Mouse (Mus musculus) macrophage (primary cell): Measurements from ENCODE around the gene Sh3pxd2a. TPM values are rescaled to one million over a fixed set of nuclear protein-coding genes. Genes with fewer than 3 reads are reported as not detected.

ENCODE experiments used
- H3K27ac ChIP-seq: fragments of 350-480 bp; formaldehyde crosslinking; 2 replicates; pipeline ENCODE4 v1.9.0; 2021
- H3K36me3 ChIP-seq: fragments of 350-480 bp; formaldehyde crosslinking; 2 replicates; pipeline ENCODE4 v1.9.0; 2021; ENCODE audit errors: inconsistent target
- H3K4me3 ChIP-seq: fragments of 350-480 bp; formaldehyde crosslinking; 2 replicates; pipeline ENCODE4 v1.9.0; 2021; ENCODE audit errors: inconsistent target
- H3K79me2 ChIP-seq: fragments of 350-480 bp; formaldehyde crosslinking; 2 replicates; pipeline ENCODE4 v1.9.0; 2021; ENCODE audit errors: inconsistent target
- WGBS: methylation state at CpG from one replicate; pipeline ENCODE4 v1.1.7; 2026; ENCODE audit warnings: inconsistent platforms; ENCODE audit not compliant: missing documents; 5-methylcytosine and 5-hydroxymethylcytosine counted together
- polyA plus RNA-seq: library from polyadenylated mRNA; stranded (reverse); fragments of 250-400 nt; gene quantifications from 3 replicates; pipeline ENCODE4 v1.2.4, GENCODE M21; 2018; ENCODE audit warnings: inconsistent platforms

The Sh3pxd2a gene
- polyA plus RNA-seq, 1 experiment from 2014 or later: 8.0 TPM

DNA sequence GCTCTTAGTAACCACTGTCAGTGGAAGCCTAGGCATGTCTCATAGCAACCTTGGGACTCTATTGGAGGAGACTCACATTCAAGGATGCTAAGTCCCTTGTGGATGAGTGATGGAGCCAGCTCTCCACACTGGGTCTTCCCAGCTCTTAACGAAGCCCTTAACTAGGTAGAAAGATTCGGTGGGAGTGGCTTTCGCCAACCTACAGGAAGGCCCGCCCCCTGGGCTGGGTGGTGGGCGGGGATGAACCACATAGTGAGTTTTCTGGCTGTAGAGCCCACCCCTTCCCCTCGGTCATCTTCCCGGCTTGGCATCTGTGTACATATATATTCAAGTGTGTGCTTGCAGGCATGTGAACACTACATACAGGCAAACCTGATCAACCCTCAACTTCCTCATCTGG, 223.2 kb downstream of the Sh3pxd2a start:
- WGBS: 75% methylated on average over 7 of the region's 7 CpGs
- Histone ChIP-seq H3K4me3 (no peak overlapping the region), H3K27ac (no peak overlapping the region), H3K79me2 (no peaks in the 10 kb centered on the region), H3K36me3 (no peaks in the 10 kb centered on the region)

DNA sequence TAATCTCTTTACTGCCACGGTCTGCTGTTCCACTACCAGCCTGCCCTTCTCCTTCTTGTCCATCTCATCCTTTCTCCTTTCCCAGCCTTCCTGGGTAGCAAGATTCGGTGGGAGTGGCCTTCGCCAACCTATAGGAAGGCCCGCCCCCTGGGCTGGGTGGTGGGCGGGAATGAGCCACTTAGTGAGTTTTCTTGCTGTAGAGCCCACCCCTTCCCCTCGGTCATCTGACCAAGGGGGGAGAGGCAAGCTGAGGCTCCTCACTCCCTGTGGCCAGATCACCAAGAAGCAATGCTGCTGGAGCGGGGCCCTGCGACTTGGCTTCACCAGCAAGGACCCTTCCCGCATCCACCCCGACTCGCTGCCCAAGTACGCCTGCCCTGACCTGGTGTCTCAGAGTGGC, 224.1 kb downstream of the Sh3pxd2a start:
- no peaks in the 10 kb centered on the region for H3K79me2 ChIP-seq
- WGBS: 87% methylated on average over 12 of the region's 12 CpGs
- H3K4me3 ChIP-seq: no peak overlapping the region
- no peaks in the 10 kb centered on the region for H3K36me3 ChIP-seq
- H3K27ac ChIP-seq: no peak overlapping the region

DNA sequence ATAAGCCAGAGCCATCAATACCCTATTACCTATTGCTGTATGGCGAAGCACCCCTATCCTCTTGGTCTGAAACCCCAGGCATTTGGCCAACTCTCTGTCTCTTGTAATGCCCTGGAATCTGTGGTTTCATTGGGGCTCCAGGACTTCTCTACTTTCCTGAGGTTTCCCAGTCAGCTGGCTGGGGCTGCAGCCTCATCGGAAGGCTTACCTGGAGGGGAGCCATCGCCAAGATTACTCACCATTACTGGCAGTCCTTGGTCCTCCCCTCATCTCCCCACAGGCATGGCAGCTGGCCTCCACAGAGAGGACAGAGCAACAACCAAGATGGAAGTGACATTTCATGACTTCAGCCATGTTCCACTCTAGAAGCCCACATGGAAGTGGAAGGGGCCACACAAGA, 231.1 kb downstream of the Sh3pxd2a start:
- Histone ChIP-seq H3K79me2 (no peaks in the 10 kb centered on the region), H3K4me3 (no peak overlapping the region), H3K36me3 (no peaks in the 10 kb centered on the region), H3K27ac (no peak overlapping the region)
- whole genome bisulfite sequencing: 93% methylated on average over 3 of the region's 3 CpGs

DNA sequence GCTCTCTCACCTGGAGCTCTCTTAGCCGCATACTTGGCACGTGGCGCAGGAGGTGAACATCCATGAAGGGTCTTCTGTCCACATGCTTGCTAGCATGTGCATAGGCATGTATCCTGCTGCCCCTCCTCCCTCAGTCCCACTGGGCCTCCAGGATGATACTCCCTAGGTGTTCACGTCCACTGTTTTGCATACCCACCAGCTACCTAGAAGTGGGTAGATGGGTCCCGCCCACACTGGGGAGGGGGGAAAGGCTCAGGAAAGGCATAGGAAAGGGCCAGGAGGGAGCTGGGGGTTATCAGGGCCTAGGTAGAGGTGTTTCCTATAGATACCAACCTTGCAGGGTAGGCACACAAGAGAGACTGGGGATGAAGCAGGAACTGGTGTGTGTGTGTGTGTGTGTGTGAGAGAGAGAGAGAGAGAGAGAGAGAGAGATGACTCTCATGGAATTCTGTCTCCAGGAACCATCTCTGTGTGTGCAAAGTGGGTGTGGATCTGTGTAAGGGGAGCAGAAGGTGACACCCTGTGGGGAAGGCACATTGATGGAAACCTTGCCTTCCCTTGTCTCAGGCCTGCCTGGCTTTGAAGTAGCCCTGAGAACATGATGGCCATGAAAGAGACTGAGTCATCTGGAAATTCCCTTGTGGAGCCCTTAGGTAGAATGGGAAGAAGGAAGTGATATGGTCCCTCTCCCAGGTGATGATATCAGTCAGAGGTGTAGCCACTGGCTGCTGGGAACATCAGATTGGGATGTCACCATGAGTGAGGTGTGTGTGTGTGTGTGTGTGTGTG, 231.9 kb downstream of the Sh3pxd2a start:
- Histone ChIP-seq H3K4me3 (no peak overlapping the region), H3K79me2 (no peaks in the 10 kb centered on the region), H3K36me3 (no peaks in the 10 kb centered on the region), H3K27ac (no peak overlapping the region)
- 96% methylated on average over 5 of the region's 5 CpGs for WGBS

DNA sequence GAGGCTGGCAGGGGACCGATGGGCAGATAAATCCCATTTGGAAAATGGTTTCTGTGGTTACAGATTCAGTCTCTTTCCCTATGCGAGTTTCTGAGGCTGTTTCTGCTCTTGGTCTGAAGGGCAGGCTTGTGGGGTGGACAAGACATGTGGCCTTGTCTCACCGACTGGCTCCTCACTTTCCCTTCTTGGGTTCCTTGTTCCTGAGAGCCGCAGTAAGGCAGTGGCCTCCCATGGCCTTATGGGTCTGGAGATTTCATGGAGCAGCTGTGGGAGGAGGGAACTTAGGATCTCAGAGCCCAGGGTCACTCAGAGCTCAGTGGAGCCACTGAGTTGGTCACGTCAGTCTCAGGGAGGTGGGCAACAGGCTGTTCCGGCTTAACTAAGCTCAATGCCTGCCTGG, 232.8 kb downstream of the Sh3pxd2a start:
- 94% methylated on average over 6 of the region's 6 CpGs for WGBS
- H3K27ac ChIP-seq: no peak overlapping the region
- H3K79me2 ChIP-seq: no peaks in the 10 kb centered on the region
- H3K4me3 ChIP-seq: no peak overlapping the region
- no peaks in the 10 kb centered on the region for H3K36me3 ChIP-seq

DNA sequence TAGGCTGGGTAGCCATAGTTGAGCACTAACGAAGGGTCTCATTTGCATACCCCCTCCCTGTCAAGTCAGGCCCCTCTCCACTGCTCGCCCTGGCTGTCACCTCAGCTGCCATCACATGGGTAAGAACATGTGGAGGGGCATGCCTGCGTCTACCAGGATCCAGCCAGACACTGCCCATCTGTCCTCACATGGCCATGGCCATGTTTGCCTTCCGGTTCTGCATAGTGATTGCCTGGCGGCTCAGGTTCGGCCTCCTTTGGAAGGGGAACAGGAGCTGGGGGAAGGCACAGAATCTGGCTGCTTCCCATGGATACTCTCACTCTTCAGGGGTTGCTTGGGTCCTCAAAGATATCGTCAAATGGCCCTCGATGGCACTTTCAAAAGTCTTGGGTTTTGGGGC, 233.5 kb downstream of the Sh3pxd2a start:
- WGBS: 97% methylated on average over 8 of the region's 8 CpGs
- Histone ChIP-seq H3K79me2 (no peaks in the 10 kb centered on the region), H3K36me3 (no peaks in the 10 kb centered on the region), H3K27ac (no peak overlapping the region), H3K4me3 (no peak overlapping the region)

DNA sequence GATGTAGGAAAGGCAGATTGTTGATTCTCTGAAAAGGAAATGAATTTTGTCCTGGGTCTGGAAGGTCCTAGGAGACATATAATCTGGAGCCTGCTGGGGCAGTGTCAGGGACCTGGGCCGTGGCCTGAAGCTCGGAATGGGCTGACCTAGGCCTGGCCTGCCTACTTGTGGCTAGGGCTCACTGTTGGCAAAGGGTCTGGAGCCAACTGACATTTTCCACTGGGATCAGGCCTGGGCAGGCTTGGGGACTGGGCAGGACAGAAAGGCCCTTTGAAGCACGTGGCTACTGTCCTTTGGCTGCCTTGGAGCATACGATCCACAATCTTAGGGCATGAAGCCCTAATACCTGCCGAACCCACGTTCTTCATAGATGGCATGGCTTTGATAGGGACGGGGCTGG, 234.1 kb downstream of the Sh3pxd2a start:
- Histone ChIP-seq H3K27ac (no peak overlapping the region), H3K36me3 (no peaks in the 10 kb centered on the region), H3K79me2 (no peaks in the 10 kb centered on the region), H3K4me3 (no peak overlapping the region)
- 92% methylated on average over 7 of the region's 7 CpGs for WGBS

DNA sequence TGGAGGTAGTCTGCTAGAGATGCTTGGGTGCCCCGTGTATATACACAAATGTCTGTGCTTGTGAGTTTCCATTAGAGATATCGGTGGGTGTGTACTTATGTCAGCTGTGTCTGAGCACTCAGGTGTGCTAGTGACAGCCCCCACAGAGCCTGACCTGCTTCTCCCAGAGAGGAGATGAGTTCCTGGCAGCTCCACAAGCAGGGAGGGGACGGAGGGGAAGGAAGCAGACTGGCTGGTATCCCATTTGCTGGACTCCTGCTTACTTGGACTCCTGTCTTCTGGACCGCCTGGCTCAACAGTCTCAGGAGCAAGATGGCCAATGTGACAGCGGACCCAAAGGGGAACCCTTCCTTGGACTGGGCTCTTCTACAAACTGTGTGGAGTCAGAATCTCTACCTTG, 234.7 kb downstream of the Sh3pxd2a start:
- Histone ChIP-seq H3K36me3 (no peaks in the 10 kb centered on the region), H3K79me2 (no peaks in the 10 kb centered on the region), H3K4me3 (no peak overlapping the region), H3K27ac (no peak overlapping the region)
- WGBS: 90% methylated on average over 5 of the region's 5 CpGs

DNA sequence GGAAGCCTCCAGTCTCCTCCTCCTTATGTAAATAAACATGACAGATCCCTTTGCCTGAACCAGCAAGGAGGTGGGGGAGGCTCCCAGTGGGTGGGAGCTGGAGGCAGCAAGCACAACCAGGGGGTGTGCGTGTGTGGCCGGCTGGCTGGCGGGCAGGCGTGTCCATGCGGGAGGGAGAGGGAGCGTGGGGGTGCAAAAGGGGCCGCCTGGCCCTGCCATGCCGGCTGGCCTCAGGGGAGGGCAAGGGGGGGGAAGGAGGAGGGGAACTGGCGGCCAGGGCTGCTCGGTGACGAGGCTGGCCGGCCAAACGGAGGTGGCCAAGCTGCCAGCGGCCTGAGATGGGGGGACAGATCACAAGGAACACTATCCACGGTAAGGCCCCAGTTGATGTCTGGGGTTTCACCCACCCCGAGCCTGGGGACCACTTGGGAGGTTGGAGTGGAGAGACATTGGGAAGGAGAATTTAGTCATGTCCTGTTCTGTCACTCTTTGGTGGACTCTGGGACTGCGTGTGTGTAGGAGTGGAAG, 235.4 kb downstream of the Sh3pxd2a start:
- no peak overlapping the region for H3K4me3 ChIP-seq
- H3K27ac ChIP-seq: no peak overlapping the region
- no peaks in the 10 kb centered on the region for H3K79me2 ChIP-seq
- WGBS: 29% methylated on average over 17 of the region's 17 CpGs
- no peaks in the 10 kb centered on the region for H3K36me3 ChIP-seq

DNA sequence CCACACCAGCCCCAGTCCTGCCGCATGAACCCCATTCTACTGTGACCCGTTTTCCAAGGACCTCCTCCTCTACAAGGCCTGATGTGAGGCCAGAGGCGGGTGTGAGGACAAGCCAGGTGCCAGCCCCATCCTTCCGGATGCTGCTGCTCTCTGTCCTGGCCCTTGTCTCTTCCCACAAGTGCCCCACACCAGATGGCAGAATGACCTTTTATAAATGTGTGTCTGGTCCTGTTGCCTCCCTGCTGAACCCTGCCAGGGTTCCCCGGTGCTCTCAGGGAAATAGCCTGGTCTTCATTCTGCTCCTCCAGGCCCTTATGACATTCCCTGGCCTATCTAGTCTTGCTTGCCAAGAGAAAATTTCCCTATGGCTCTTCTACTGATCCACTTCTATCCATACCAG, 238.4 kb downstream of the Sh3pxd2a start:
- Histone ChIP-seq H3K27ac (no peak overlapping the region), H3K36me3 (no peaks in the 10 kb centered on the region), H3K4me3 (no peak overlapping the region), H3K79me2 (no peaks in the 10 kb centered on the region)
- 95% methylated on average over 5 of the region's 5 CpGs for WGBS

DNA sequence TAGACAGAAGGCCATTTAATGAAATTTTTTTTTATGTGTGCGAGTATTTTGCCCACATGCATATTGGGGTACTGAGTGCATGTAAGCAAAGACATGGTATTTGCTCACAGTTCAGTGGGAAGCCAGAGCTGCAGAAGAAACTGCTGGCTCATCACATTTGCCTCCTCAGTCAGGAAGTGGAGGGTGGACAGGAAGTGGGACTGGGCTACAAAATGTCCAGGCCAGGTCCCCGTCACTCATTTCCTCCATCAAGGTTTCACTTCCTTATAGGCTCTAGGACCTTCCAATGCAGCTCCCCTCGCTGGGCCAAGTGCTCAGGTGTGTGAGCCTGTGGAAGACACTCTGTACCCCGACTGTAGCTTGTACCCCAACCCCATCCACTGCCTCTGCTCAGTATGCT, 239.5 kb downstream of the Sh3pxd2a start:
- WGBS: 10% methylated on average over 4 of the region's 4 CpGs
- Histone ChIP-seq H3K36me3 (no peaks in the 10 kb centered on the region), H3K4me3 (no peak overlapping the region)

DNA sequence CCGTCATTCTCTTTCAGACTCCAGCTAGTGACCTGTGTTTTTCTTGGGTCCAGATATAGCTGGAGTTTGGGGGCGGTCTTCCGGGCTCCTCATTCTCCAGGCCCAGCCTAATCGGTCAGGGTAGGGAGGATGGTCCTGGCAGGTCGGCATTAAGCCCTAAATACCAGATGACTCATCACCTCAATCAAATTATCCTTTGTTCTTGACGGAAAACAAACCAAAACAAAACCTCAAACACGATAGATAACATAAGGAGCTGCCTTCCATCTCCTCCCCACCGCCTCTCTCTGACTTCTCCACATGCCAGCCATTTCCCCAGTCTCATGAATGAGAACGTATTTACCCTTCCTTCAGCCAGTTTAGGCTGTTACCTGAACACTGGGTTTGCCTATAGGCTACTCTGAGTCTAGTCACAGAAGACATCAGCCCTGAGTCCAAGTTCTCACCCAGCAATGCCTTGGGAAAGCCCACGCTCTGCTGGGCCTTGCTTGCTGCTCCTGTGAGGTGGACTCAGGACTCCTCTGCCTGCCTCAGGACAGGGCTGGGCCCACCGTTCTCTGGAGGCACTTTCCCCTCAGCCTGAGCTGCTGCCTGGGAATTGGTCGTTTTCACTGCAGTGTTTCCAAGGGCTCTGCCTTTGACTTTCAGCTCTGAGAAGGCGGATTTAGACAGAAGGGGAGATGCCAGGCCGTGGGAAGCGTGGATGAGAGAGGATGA, 241.2 kb downstream of the Sh3pxd2a start:
- H3K79me2 ChIP-seq: no peaks in the 10 kb centered on the region
- H3K4me3 ChIP-seq: no peak overlapping the region
- WGBS: 93% methylated on average over 15 of the region's 15 CpGs
- no peaks in the 10 kb centered on the region for H3K36me3 ChIP-seq
- H3K27ac ChIP-seq: no peak overlapping the region

More for the DNA sequence above, 239.5 kb downstream of the Sh3pxd2a start:
- no peaks in the 10 kb centered on the region for H3K79me2 ChIP-seq
- H3K27ac ChIP-seq: peak overlapping the region; percentile 68

DNA sequence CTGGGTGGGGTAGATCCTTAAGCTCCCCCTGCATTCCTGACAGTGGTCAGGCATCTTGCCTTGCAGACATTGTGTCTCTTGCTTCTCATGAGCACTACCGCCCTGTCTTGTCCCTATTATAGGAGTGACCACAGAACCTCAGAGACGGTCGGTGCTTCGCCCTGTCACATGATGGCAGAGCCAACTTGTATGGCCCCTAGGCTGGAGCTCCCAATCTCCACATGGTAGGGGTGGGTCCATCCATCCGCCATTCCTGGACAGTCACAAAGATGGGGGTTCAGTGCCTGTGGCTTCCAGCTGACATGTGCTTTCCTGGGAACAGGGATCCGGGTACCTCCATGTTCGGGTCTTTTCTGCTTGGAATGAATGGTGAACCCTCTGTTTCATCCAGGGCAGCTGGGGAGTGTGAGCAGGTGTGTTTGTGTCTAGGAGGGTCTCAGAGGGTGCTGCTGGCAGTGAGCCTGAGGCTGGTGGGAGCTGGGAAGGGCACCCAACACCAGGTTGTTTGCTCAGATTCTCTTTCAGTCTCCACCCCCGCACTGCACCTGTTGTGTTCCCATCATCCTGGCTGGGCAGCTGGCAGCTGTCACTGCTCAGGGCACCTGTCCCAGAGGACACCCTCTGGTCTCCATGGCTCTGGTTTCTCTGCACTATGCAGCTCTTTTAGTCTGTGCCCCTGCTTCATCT, 241.9 kb downstream of the Sh3pxd2a start:
- Histone ChIP-seq H3K27ac (no peak overlapping the region), H3K36me3 (no peaks in the 10 kb centered on the region), H3K4me3 (no peak overlapping the region), H3K79me2 (no peaks in the 10 kb centered on the region)
- 95% methylated on average over 8 of the region's 8 CpGs for WGBS

DNA sequence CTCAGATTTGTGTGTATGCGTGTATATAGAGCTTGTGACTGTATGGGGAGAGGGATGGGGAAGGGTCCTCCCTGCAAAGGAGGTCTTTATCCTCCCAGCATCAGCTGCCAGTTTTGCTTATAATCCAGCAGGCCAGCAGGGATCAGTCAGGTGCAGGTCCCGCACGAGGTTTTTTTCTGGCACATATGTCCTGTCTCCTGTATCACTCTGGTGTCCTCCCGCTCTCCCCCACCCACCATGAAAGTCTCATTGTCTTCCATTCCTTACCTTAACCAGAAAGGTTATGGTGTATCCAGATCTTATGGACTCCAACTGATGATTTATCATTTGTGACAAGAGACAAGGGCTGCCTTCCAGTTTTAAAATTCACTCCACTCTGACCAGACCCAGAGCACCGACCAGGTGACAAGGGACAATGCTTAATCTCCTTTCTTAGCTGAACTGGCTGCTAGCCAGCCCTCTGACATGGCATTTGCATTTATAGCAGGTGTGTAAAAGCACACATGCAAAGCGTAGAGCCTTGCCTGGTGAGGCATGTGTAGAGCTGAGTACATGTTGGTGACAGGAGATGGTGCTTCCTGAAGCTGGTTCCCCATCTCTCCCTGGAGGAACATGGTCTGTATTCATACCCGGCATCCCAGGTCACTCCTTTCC, 242.6 kb downstream of the Sh3pxd2a start:
- H3K36me3 ChIP-seq: no peaks in the 10 kb centered on the region
- WGBS: 89% methylated on average over 7 of the region's 7 CpGs
- H3K79me2 ChIP-seq: no peaks in the 10 kb centered on the region
- no peak overlapping the region for H3K27ac ChIP-seq
- no peak overlapping the region for H3K4me3 ChIP-seq
